Mouse (Mus musculus): ENCODE results near the gene 2310022A10Rik. TPM values are rescaled to one million over a fixed set of nuclear protein-coding genes. Genes with fewer than 3 reads are reported as not detected.

2310022A10Rik gene
- polyA plus RNA-seq (2014; fragmentation: Nextera tagmentation; extraction: Ambion mirVana), result 26.3 and 31.2 TPM in 2 replicates

GRCm38 (mm10) chr7:27552931-27553513, at the start of gene 2310022A10Rik, which contains the start of gene Pld3:
TSS of gene 2310022A10Rik (plus strand) at chr7:27553233.
TSS of gene Pld3 (minus strand) at chr7:27553218.
- peak within 1 kb of the TSS; percentile 74 for H3K9ac ChIP-seq (ENCODE audit: low read length)
- peak within 1 kb of the TSS; percentile 73 for H3K4me3 ChIP-seq (ENCODE audit: low read depth, low read length)
- no peaks in the 10 kb centered on the region for H3K9me3 ChIP-seq (replicated peaks; ENCODE audit: control insufficient read depth, low read length)
- WGBS, result under 1% methylated on average over 41 of the region's 41 CpGs
- H3K36me3 ChIP-seq (ENCODE audit: control insufficient read depth, insufficient read depth, low read length), result peaks cover 9% of the 10 kb centered on the region
- ATAC-seq (peak; percentile 100), DNase-seq (ENCODE audit: low spot score) (peak; percentile 98)
- 0 out of 2 replicates have a peak within 1 kb of the TSS, but pooled peaks have one; percentile 33 for H3K27ac ChIP-seq (ENCODE audit: low read depth, low read length)
- H3K27me3 ChIP-seq (replicated peaks; ENCODE audit: control insufficient read depth, insufficient read depth, low read length), result no peaks in the 10 kb centered on the region
- peak within 1 kb of the TSS; percentile 81 for H3K4me2 ChIP-seq (ENCODE audit: low read length)
- H3K4me1 ChIP-seq (ENCODE audit: control insufficient read depth, insufficient read depth, low read length), result peaks cover 10% of the 10 kb centered on the region

- Histone ChIP-seq H3K4me3 (ENCODE audit: low read depth, low read length) (no peak overlapping the region), H3K27ac (ENCODE audit: low read depth, low read length) (no peak overlapping the region), H3K4me1 (ENCODE audit: control insufficient read depth, insufficient read depth, low read length) (peaks cover 5% of the 10 kb centered on the region; the same call in 1 of the 2 replicates), H3K27me3 (replicated peaks; ENCODE audit: control insufficient read depth, insufficient read depth, low read length) (no peaks in the 10 kb centered on the region), H3K9me3 (replicated peaks; ENCODE audit: control insufficient read depth, low read length) (no peaks in the 10 kb centered on the region), H3K36me3 (ENCODE audit: control insufficient read depth, insufficient read depth, low read length) (no peaks in the 10 kb centered on the region), H3K9ac (ENCODE audit: low read length) (no peak overlapping the region), H3K4me2 (ENCODE audit: low read length) (peak overlapping the region; percentile 63)
- DNase-seq (ENCODE audit: low spot score), result no peak
- no peak for ATAC-seq
- 51% methylated on average over 9 of the region's 9 CpGs for WGBS
Measured at GRCm38 (mm10) chr7:27506765-27507370, 46.2 kb upstream of the 2310022A10Rik start.

GRCm38 (mm10) chr7:27507711-27508647, 45.1 kb upstream of the 2310022A10Rik start:
- DNase-seq (ENCODE audit: low spot score), result peak; percentile 96

GRCm38 (mm10) chr7:27508648-27509005, 44.4 kb upstream of the 2310022A10Rik start:
- H3K27me3 ChIP-seq (replicated peaks; ENCODE audit: control insufficient read depth, insufficient read depth, low read length), result no peaks in the 10 kb centered on the region
- peak overlapping the region; percentile 47; the same call in 1 of the 2 replicates for H3K4me3 ChIP-seq (ENCODE audit: low read depth, low read length)
- H3K9ac ChIP-seq (ENCODE audit: low read length), result no peak overlapping the region
- peak overlapping the region; percentile 92; the same call in 1 of the 2 replicates for H3K27ac ChIP-seq (ENCODE audit: low read depth, low read length)
- H3K4me1 ChIP-seq (ENCODE audit: control insufficient read depth, insufficient read depth, low read length), result peaks cover 5% of the 10 kb centered on the region; the same call in 1 of the 2 replicates
- peak overlapping the region; percentile 63 for H3K4me2 ChIP-seq (ENCODE audit: low read length)
- 25% methylated on average over 6 of the region's 6 CpGs for WGBS
- peak; percentile 68 for DNase-seq (ENCODE audit: low spot score)
- no peaks in the 10 kb centered on the region for H3K36me3 ChIP-seq (ENCODE audit: control insufficient read depth, insufficient read depth, low read length)
- H3K9me3 ChIP-seq (replicated peaks; ENCODE audit: control insufficient read depth, low read length), result no peaks in the 10 kb centered on the region
- ATAC-seq, result peak; percentile 30

More at GRCm38 (mm10) chr7:27507711-27508647, 45.1 kb upstream of the 2310022A10Rik start:
- Histone ChIP-seq H3K4me1 (ENCODE audit: control insufficient read depth, insufficient read depth, low read length) (peaks cover 5% of the 10 kb centered on the region; the same call in 1 of the 2 replicates), H3K27ac (ENCODE audit: low read depth, low read length) (peak overlapping the region; percentile 92), H3K36me3 (ENCODE audit: control insufficient read depth, insufficient read depth, low read length) (no peaks in the 10 kb centered on the region), H3K4me2 (ENCODE audit: low read length) (peak overlapping the region; percentile 63), H3K9me3 (replicated peaks; ENCODE audit: control insufficient read depth, low read length) (no peaks in the 10 kb centered on the region), H3K4me3 (ENCODE audit: low read depth, low read length) (peak overlapping the region; percentile 47), H3K9ac (ENCODE audit: low read length) (peak overlapping the region; percentile 66), H3K27me3 (replicated peaks; ENCODE audit: control insufficient read depth, insufficient read depth, low read length) (no peaks in the 10 kb centered on the region)
- ATAC-seq, result peak; percentile 93
- WGBS, result under 1% methylated on average over 54 of the region's 54 CpGs

- WGBS, result 87% methylated on average over 2 of the region's 2 CpGs
- no peaks in the 10 kb centered on the region for H3K36me3 ChIP-seq (ENCODE audit: control insufficient read depth, insufficient read depth, low read length)
- H3K27ac ChIP-seq (ENCODE audit: low read depth, low read length), result no peak overlapping the region
- DNase-seq (ENCODE audit: low spot score) (no peak), ATAC-seq (no peak)
- H3K27me3 ChIP-seq (replicated peaks; ENCODE audit: control insufficient read depth, insufficient read depth, low read length), result no peaks in the 10 kb centered on the region
- H3K9ac ChIP-seq (ENCODE audit: low read length), result no peak overlapping the region
- H3K9me3 ChIP-seq (replicated peaks; ENCODE audit: control insufficient read depth, low read length), result no peaks in the 10 kb centered on the region
- H3K4me1 ChIP-seq (ENCODE audit: control insufficient read depth, insufficient read depth, low read length), result peaks cover 5% of the 10 kb centered on the region; the same call in 1 of the 2 replicates
- no peak overlapping the region for H3K4me3 ChIP-seq (ENCODE audit: low read depth, low read length)
- H3K4me2 ChIP-seq (ENCODE audit: low read length), result no peak overlapping the region
Measured at GRCm38 (mm10) chr7:27510809-27511208, 42.2 kb upstream of the 2310022A10Rik start.

- H3K4me1 ChIP-seq (ENCODE audit: control insufficient read depth, insufficient read depth, low read length), result no peaks in the 10 kb centered on the region
- no peak overlapping the region for H3K27ac ChIP-seq (ENCODE audit: low read depth, low read length)
- no peak overlapping the region for H3K9ac ChIP-seq (ENCODE audit: low read length)
- no peaks in the 10 kb centered on the region for H3K27me3 ChIP-seq (replicated peaks; ENCODE audit: control insufficient read depth, insufficient read depth, low read length)
- H3K36me3 ChIP-seq (ENCODE audit: control insufficient read depth, insufficient read depth, low read length), result no peaks in the 10 kb centered on the region
- H3K4me2 ChIP-seq (ENCODE audit: low read length), result no peak overlapping the region
- no peak for ATAC-seq
- WGBS, result 75% methylated on average over 9 of the region's 9 CpGs
- no peak for DNase-seq (ENCODE audit: low spot score)
- no peak overlapping the region for H3K4me3 ChIP-seq (ENCODE audit: low read depth, low read length)
- no peaks in the 10 kb centered on the region for H3K9me3 ChIP-seq (replicated peaks; ENCODE audit: control insufficient read depth, low read length)
Measured at GRCm38 (mm10) chr7:27514961-27515360, 38.1 kb upstream of the 2310022A10Rik start.

GRCm38 (mm10) chr7:27518314-27518713, 34.7 kb upstream of the 2310022A10Rik start:
- no peaks in the 10 kb centered on the region for H3K4me1 ChIP-seq (ENCODE audit: control insufficient read depth, insufficient read depth, low read length)
- no peak for DNase-seq (ENCODE audit: low spot score)
- H3K9ac ChIP-seq (ENCODE audit: low read length), result no peak overlapping the region
- H3K9me3 ChIP-seq (replicated peaks; ENCODE audit: control insufficient read depth, low read length), result no peaks in the 10 kb centered on the region
- H3K4me2 ChIP-seq (ENCODE audit: low read length), result no peak overlapping the region
- ATAC-seq, result no peak
- H3K27me3 ChIP-seq (replicated peaks; ENCODE audit: control insufficient read depth, insufficient read depth, low read length), result no peaks in the 10 kb centered on the region
- H3K27ac ChIP-seq (ENCODE audit: low read depth, low read length), result no peak overlapping the region
- no peaks in the 10 kb centered on the region for H3K36me3 ChIP-seq (ENCODE audit: control insufficient read depth, insufficient read depth, low read length)
- WGBS, result 85% methylated on average over 9 of the region's 9 CpGs
- no peak overlapping the region for H3K4me3 ChIP-seq (ENCODE audit: low read depth, low read length)

- H3K27ac ChIP-seq (ENCODE audit: low read depth, low read length), result no peak overlapping the region
Measured at GRCm38 (mm10) chr7:27520104-27520503, 32.9 kb upstream of the 2310022A10Rik start.

More at GRCm38 (mm10) chr7:27520104-27520503, 32.9 kb upstream of the 2310022A10Rik start:
- ATAC-seq (no peak), DNase-seq (ENCODE audit: low spot score) (no peak)
- H3K4me3 ChIP-seq (ENCODE audit: low read depth, low read length), result no peak overlapping the region
- no peaks in the 10 kb centered on the region for H3K27me3 ChIP-seq (replicated peaks; ENCODE audit: control insufficient read depth, insufficient read depth, low read length)
- no peaks in the 10 kb centered on the region for H3K36me3 ChIP-seq (ENCODE audit: control insufficient read depth, insufficient read depth, low read length)
- no peak overlapping the region for H3K9ac ChIP-seq (ENCODE audit: low read length)
- no peaks in the 10 kb centered on the region for H3K4me1 ChIP-seq (ENCODE audit: control insufficient read depth, insufficient read depth, low read length)
- no peaks in the 10 kb centered on the region for H3K9me3 ChIP-seq (replicated peaks; ENCODE audit: control insufficient read depth, low read length)
- no peak overlapping the region for H3K4me2 ChIP-seq (ENCODE audit: low read length)

All from forebrain, embryonic 14.5 days (tissue).